Mouse (Mus musculus) 3134 (cell line): ENCODE results near the gene Rxfp3.
"Not testable (repeated sequence)": the region's sequence is repeated elsewhere in the genome, so short reads cannot be mapped to it uniquely, and the experiment has no call there.

ENCODE experiments used
- DNase-seq: peaks from one replicate; pipeline ENCODE4 v3.0.0-alpha.2; 2011; ENCODE audit warnings: low spot score; ENCODE audit not compliant: insufficient read length; ENCODE audit errors: extremely low read depth

The Rxfp3 gene

GRCm38 (mm10) chr15:11036535-11037375, 1.0 kb downstream of the Rxfp3 start:
- DNase-seq = no peak

DNA sequence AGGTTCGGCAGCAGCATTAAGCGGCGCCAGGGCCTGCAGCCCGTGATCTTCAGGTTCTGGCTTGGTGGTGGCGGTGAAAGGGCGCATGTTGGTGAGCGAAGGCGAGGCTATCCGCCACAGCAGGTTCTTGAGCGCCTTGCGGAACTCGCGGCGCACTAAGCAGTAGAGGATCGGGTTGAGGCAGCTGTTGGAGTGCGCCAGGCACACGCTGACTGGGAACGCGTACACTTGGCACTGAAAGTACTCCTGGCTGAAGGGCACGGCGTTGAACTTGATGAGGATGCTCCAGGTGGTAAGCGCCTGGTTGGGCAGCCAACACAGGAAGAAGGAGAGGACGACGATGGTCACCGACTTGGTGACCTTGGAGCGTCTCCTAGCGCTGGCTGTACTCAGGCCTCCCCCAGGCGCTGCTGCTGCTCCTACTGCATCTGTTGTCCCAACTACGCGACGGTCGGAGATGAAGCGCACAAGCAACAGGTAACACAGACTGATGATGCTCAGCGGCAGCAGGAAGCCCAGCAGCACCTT, 1.8 kb downstream of the Rxfp3 start:
- DNase-seq = no peak

DNA sequence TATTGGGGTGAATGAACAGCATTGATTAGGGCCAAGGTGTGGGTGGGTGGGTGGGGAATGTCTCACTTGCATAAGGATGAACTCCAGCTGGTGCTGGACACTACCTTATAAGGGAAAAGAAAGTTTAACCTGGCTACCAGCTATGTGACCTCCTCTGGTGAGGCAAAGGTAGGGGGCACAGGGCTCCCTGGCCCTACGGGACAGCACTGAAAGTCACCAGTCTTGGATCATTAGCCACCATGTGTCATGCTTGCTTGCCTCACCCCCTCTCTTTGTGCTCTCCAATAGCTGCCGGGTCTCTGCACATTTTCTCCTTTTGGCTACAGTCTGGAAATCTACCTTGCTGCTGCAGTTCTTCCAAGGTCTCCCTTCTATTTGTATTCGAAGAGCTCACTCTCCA, 7.6 kb downstream of the Rxfp3 start:
- DNase-seq = no peak

DNA sequence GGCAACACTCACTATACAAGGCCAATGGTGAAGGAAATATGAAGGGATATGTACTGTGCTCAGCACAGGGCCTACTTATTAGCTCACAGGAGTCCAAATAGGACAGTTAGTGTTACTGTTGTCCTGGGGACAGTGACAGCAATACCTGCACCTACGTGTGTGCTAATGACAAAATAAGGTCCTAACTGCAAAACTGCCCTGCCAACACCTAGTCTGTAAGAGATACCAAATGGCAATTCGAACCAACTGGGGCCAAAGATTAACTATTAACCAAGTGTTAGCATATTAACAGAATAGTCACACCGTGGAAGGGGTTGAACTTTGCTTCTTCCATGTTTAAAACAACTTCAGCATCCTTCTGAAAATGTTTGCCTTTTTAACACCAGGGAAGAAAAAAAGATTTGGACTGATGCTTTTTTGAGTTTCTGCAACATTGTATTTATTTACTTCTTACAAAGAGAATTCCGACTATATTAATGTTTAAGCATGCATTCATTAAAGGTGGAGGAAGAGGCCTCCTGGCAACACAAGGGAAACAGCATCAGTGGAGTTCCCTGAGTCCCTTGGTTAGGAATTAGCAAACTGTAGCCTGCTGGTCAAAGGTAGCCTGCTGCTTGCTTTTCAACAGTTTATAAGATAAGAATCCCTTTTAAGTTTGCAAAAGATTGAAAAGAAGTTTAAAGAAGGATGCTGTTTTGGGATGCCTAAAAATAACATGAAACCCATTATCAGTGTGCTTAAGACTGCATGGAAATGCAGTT, 10.8 kb downstream of the Rxfp3 start:
- no peak for DNase-seq

GRCm38 (mm10) chr15:11014931-11015330, 22.9 kb downstream of the Rxfp3 start:
- no peak for DNase-seq

DNA sequence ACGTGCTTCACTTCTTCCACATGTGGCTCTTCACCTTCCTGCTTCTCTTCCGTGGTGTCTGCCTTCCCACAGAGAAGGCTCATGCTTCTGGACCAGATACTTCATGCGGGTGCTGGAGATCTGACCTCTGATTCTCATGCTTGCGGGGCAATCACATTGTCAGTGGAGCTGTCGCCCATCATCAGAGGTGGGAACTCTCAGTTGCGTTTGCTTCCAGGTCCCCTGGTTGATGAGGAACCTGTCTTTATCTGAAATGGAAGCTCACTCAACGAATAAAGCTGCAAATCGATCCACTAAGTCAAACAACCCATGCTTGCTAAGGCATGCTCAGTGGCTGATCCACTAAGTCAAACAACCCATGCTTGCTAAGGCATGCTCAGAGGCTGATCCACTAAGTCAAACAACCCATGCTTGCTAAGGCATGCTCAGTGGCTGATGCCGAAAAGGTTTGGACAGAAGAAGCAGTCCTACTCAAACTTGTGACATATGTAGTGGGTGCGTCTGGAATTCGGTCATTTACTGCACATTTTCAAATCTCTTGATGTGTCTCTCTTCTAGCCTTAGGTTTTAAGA, 26.7 kb downstream of the Rxfp3 start:
- DNase-seq = no peak

- DNase-seq = no peak
These were observed 29.0 kb downstream of the Rxfp3 start for GRCm38 (mm10) chr15:11008756-11009155.

DNA sequence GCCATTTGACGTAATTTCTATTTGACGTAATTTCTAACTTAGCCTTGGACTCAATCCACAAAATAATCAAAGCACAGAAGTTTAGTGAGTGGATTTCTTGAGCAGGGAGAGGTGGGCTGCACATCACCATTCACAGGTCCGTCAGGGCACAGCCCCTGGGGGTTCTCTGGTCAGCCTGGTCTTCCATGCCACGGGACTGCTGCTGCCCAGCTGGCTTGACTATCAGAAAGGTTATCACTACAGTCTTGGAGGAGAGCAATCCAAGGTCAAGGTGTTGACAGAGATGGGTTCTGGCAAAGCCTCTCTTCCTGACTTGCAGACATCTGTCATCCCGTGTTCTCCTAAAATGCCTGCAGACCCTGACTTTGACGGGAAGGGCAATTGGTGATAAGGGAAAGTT, 33.1 kb downstream of the Rxfp3 start:
- no peak for DNase-seq

DNA sequence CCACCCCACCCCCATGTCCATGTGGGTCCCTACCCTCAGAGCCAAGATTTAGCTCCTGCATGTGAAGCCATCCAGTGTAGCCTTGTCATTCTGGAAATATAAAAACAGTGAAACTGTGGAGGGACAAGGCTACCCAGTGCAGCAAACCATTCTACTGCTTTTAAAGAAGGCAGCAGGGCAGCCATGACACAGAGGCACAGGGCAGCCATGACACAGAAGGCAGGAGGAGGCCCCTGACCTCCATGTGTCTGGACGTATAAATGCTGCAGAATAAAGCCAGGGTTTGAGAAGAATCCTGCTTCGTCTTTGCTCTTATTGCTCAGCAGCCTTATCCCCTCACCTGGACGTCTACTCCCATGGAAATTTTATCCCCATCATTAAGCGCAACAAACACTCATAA, 34.0 kb downstream of the Rxfp3 start:
- no peak for DNase-seq

- DNase-seq = no peak
These were observed 37.4 kb downstream of the Rxfp3 start, which contains the start of gene Slc45a2 for GRCm38 (mm10) chr15:11000421-11000820. Slc45a2 (plus strand) TSS chr15:11000721.

DNA sequence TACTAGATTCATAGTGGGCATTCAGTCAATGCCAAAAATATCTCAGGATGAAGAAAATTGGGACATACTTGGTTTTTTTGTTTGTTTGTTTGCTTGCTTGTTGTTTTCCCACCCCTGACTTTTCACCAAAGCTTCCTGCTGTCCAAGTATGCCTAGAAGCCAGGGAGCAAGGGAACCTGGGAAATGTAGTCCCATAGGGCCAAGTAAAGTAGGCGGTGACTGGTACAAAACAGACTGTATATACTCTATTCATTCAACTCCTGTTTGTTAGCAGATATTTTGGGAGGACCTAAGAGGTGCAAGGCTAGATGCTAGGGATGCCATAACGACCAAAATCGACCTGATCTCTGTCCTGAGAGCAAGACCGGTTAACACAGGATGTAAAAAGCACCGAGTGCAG, 38.0 kb downstream of the Rxfp3 start:
- DNase-seq = no peak

DNA sequence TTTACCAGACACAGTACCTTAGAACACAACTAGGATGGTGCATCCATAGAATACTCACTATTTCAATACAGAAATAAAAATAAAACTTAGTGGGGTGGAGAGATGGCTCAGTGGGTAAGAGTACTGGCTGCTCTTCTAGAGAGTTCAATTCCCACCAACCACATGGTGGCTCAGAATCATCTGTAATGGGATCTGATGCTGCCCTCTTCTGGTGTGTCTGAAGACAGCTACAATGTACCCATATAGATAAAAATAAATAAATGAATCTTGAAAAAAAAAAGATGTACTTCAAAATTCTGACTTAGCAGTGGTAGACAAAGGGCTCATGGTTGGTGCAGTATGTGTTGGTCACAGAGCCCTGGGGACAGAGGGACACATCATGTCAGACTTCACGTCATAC, 46.2 kb downstream of the Rxfp3 start:
- DNase-seq = no peak

DNA sequence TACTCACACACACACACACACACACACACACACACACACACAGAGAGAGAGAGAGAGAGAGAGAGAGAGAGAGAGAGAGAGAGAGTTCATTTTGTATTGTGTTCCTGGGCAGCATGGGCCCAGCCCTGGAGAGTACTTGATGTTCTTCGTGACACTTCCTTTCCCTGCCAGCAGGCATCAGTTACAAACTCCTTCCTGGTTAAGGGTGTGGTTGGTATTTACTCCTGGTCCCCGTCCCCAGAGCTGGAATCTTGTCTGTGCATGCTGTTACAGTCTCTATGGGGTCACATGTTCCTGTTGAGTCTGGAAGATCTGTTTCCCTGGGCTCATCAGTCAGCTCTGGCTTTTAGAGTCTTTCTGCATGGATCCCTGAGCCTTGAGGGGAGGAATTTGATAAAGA, 47.4 kb downstream of the Rxfp3 start:
- DNase-seq = no peak

DNA sequence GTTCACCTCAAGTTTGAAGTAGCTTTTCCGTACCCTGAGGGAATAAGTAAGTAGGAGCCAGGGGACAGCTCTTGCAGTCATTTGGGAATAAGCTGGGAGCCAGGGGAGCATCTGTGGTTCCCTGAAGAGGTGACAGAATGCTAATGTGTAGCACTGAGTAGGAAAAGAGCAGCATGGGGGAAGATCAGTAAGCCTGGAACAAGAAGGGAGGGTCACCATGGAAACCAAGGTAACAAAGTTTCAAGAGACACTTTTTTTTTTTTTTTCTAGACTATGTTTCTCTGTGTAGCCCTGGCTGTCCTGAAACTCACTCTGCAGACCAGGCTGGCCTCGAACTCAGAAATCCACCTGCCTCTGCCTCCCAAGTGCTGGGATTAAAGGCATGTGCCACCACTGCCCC, 51.3 kb downstream of the Rxfp3 start:
- DNase-seq = not testable (repeated sequence)

DNA sequence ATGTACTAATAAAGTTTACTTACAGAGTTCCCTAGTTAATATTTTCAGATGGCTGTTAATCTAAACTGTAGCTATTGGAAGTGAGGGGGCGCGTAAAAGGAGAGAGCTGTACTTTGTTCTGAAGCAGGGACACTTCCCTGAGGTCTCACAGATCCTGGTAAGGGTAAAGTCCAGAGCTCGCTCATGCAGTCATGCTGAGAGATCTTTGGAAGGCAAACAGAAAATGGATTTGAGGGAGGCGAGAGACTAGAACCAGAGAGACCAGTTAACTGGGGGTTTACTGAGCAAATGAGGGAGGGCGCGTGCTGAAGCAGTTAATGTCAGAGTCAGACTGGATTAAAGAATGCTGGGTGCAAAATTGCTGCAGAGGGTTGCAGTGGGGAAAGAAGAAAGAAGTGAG, 52.0 kb downstream of the Rxfp3 start:
- no peak for DNase-seq
